Mouse (Mus musculus): ENCODE data around the gene Dlgap1. TPM values are rescaled to one million over a fixed set of nuclear protein-coding genes. Genes with fewer than 3 reads are reported as not detected.
"Not testable (repeated sequence)": the region's sequence is repeated elsewhere in the genome, so short reads cannot be mapped to it uniquely, and the experiment has no call there.

Gene Dlgap1
- total RNA-seq, 2 experiments from 2014 or later: 497 to 553 TPM

- no peak for DNase-seq
These were observed 559.6 kb downstream of the Dlgap1 start for GRCm38 (mm10) chr17:70528196-70529187.

- no peak for DNase-seq
These were observed 565.4 kb downstream of the Dlgap1 start for GRCm38 (mm10) chr17:70534321-70534720.

DNA sequence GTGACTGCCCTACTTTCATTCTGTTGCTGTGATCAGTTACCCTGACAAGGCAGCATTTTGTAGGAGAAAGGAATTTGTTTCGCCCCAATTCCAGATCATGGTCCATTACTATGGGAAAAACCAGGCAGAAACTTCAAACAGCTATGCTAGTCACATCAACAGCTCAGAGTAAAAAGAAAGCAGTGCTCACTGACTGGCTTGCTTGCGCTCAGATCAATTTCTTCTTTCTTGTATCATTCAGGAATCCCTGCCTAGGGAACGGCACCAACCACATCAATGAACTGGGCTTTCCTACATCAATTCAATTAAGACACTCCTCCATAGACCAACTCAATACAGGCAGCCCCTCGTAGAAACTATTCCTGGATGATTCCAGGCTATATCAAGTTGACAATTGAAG lies 572.9 kb downstream of the Dlgap1 start:
- peak in 1 of 2 experiments; percentile 0 for DNase-seq

- DNase-seq: no peak
These were observed 581.9 kb downstream of the Dlgap1 start for GRCm38 (mm10) chr17:70550793-70551192.

DNA sequence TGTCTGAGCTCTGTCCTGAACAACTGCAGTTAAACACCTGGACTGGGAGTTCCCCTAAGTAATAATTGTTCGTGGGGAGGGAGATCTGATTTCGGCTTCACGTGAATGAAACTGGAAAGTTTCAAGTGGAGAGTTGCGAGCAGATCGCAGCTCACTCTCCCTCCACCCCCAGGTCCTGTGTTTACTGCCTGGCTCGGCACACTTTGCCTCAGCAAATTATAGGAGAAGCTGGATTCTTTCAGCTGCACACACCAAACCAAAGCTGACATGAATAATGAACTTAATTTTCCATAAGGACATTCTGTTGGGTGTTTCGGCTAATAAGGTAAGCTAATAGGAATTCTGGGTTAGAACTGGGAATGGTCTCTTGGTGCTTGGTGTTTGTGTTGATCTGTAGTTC lies 592.7 kb downstream of the Dlgap1 start:
- no peak for DNase-seq

- DNase-seq: no peak
These were observed 602.0 kb downstream of the Dlgap1 start for GRCm38 (mm10) chr17:70570848-70571247.

- no peak for DNase-seq
These were observed 614.2 kb downstream of the Dlgap1 start for GRCm38 (mm10) chr17:70583042-70583441.

- DNase-seq: no peak
These were observed 618.0 kb downstream of the Dlgap1 start for GRCm38 (mm10) chr17:70586735-70587425.

- DNase-seq: not testable (repeated sequence)
These were observed 619.2 kb downstream of the Dlgap1 start for GRCm38 (mm10) chr17:70587975-70588630.

GRCm38 (mm10) chr17:70588691-70589090 lies 619.8 kb downstream of the Dlgap1 start:
- DNase-seq: no peak

DNA sequence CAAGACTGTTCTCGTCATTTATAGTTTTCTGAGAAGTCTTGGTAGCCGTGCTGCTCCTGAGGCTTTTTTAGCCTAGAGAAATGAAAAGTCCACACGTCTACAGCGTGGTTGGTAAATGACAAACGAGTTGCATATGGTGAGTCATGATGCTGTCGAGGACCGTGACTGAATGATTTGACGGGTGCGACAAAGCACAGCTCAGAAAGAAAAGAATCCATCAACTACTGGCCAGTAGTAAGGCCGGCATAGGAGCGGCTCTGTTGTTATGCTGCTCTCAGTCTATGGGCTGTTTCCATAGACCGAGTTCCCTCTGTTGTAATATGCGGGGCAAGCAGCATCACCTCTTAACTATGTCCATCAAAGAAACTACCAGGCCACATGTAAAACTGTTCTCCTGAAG lies 620.3 kb downstream of the Dlgap1 start:
- DNase-seq: no peak

- no peak for DNase-seq
These were observed 621.6 kb downstream of the Dlgap1 start for GRCm38 (mm10) chr17:70590506-70590905.

- no peak for DNase-seq
These were observed 625.4 kb downstream of the Dlgap1 start for GRCm38 (mm10) chr17:70594277-70594676.

DNA sequence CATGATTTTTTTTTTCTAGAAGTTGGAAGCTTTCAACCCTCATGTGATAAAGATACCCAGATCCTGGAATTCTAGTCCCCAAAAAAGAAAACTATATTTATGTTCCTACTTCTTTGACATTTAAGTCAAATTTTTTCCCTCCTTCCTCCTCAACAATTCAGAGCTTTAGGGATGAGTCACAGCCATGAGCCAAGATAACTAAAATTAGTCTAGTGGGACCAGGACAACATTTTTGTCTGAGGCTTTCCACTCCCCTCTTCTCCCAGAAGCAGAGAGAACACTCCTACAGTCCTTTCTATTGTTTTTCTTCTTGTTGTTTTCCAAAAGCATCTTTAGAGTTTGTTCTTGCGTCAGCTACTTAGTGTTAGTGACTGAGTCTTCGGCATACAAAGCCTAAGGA lies 627.5 kb downstream of the Dlgap1 start:
- no peak for DNase-seq

GRCm38 (mm10) chr17:70600462-70600861 lies 631.6 kb downstream of the Dlgap1 start:
- DNase-seq: no peak

GRCm38 (mm10) chr17:70602051-70602450 lies 633.2 kb downstream of the Dlgap1 start:
- DNase-seq: no peak

DNA sequence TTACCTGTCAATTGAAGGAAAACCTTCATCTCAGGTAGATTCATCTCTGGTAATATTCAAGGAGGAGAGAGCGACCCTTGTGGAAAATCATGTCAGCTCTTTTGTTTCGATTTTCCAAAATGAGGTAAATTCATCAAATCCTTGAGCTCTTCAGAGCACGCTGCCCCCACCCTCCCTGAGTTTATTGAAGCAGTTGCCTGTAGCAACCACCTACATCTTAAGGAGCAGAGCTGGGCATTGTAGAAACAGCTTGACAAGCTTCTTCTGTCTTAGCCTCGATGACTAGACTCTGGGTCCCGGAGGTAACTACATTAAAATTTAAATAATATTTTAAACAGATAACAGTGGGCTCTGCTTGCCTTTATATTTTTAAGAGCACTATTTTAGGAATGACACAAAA lies 636.8 kb downstream of the Dlgap1 start:
- no peak for DNase-seq

DNA sequence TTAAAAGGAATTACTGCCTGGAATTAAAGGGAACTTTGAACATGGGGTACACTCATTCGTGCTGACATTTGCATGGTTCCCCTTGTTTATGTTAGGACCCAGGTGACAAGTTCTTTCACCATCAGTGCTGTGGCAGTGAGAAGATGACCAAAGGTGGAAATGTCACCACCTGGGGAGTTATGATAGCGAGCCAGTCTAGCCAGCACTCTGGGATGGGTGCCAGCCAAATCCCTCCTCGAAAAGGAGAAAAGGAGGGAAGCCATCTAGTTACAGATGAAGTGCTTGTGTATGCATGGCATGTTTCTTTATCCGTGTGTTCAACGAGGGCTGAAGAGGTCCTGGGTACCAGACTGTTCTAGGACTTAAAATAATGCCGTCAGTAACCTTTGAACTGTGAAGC lies 643.3 kb downstream of the Dlgap1 start:
- no peak for DNase-seq

GRCm38 (mm10) chr17:70613897-70614296 lies 645.0 kb downstream of the Dlgap1 start:
- DNase-seq: no peak

DNA sequence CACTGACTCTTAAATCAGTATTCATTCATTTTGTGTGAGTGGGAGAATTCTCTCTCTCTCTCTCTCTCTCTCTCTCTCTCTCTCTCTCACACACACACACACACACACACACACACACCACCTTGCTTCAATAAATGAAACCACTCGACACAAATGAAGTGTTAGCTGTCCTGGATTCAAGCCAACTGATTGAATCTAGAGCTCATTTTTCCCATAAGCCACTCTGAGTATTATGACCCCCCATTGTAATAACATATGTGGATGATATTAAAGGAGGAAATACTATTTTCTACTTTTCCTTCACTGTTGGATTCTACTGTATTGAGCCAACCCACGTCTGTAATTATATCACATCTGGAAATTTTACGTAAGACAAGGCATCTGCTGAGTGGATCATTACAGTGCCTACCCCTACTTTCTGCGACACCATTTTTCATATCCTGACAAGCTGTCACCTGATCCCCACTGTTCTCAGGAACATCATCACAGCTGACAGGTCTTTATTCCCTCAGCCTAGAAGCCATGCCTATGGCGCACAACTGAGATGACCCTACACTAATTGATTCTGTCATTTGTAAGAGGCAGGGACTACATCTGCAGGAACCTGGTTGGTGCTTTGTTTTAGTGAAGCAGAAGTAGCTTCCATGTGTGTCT lies 645.7 kb downstream of the Dlgap1 start:
- DNase-seq: no peak

- peak; percentile 69 to 70 for DNase-seq
These were observed 653.6 kb downstream of the Dlgap1 start for GRCm38 (mm10) chr17:70622493-70622892.

GRCm38 (mm10) chr17:70626396-70626795 lies 657.5 kb downstream of the Dlgap1 start:
- DNase-seq: no peak

Data from layer of hippocampus, postnatal 36 days (tissue).